Mouse (Mus musculus) heart, postnatal 0 days (tissue): ENCODE measurements at regions not wholly inside any gene's neighbourhood (a gene's known extent, or its start where the extent isn't known, plus 50 kb on each side); places are given as distances from the start of the nearest gene placed in this dataset.

ENCODE experiments used
- CTCF ChIP-seq: IDR thresholded peaks from 2 replicates; pipeline ENCODE4 v1.5.1; 2016; ENCODE audit warnings: antibody characterized with exemption, control low read depth, low read depth
- EP300 ChIP-seq: IDR thresholded peaks from 2 replicates; pipeline ENCODE4 v1.6.1; 2016; ENCODE audit warnings: antibody characterized with exemption, low read depth

GRCm38 (mm10) chr8:49030255-49030654, 186.5 kb upstream of the Tenm3 start:
- TF ChIP-seq CTCF (no peak), EP300 (no peak)
